In the genomic region with DNA sequence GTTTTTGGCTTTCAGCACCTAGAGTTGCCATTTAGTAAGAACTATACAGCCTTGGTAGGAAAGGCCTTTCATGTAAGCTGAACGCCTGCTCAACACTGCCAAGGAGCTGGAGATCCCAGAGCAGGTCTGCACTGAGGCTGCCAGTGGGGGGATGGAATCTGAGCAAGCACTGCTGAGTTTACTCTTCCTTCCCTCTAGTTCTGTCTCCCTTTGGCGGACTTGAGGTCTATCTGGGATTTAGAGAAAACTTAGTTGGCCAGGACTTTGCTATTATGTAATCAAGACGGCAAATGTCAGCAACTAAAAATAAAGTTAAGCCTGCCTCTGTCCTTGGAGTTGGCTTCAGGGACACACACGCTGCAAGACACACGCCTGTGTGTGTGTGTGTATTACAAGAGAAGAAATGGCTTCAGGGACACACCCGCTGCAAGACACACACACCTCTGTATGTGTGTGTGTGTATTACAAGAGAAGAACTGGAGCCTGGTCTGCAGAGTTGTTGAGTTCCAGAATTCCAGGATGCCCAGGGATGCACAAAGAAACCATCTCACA, we compare ENCODE assay signal across 8 mouse cellular contexts. TPM values are rescaled to one million over a fixed set of nuclear protein-coding genes. Genes with fewer than 3 reads are reported as not detected.
DNase-seq lines count a peak whose midpoint lies in the region; ATAC-seq lines count a peak whose summit lies in the region.

No protein-coding gene starts in this region.

- no peaks in the 10 kb centered on the region for H3K9me3 ChIP-seq in embryonic facial prominence, embryonic 12.5 days
- H3K9me3 ChIP-seq in embryonic facial prominence, embryonic 10.5 days, result no peaks in the 10 kb centered on the region
- H3K9me3 ChIP-seq in liver, embryonic 12.5 days (replicated peaks), result no peaks in the 10 kb centered on the region

- no peak overlapping the region for H3K27ac ChIP-seq in embryonic facial prominence, embryonic 12.5 days
- H3K27ac ChIP-seq in embryonic facial prominence, embryonic 10.5 days (replicated peaks), result no peak overlapping the region
- H3K27ac ChIP-seq in liver, embryonic 12.5 days, result peak overlapping the region; percentile 98

- H3K4me1 ChIP-seq in embryonic facial prominence, embryonic 12.5 days, result peaks cover 28% of the 10 kb centered on the region
- peaks cover 38% of the 10 kb centered on the region for H3K4me1 ChIP-seq in embryonic facial prominence, embryonic 10.5 days
- peaks cover 50% of the 10 kb centered on the region for H3K4me1 ChIP-seq in liver, embryonic 12.5 days

- no peak for DNase-seq in embryonic facial prominence, embryonic 10.5 days (ENCODE audit: low spot score)
- DNase-seq in 3T3-L1 (ENCODE audit: low read depth, low spot score), result peak; percentile 34
- peak; percentile 71 to 77 for DNase-seq in heart, adult 18-20 months
- DNase-seq in frontal cortex, postnatal 14 days (ENCODE audit: low spot score in 2 of 2), result no peak
- no peak for DNase-seq in thymus, postnatal 0 days (ENCODE audit: low spot score)
- no peak for DNase-seq in right cerebral cortex, adult 2 months (ENCODE audit: low spot score in 2 of 2)

- ATAC-seq in embryonic facial prominence, embryonic 12.5 days (ENCODE audit: insufficient number of reproducible peaks, insufficient read depth, low FRiP score, low TSS enrichment), result no peak
- no peak for ATAC-seq in liver, embryonic 12.5 days

- no peak overlapping the region for H3K4me2 ChIP-seq in embryonic facial prominence, embryonic 12.5 days (replicated peaks)
- peak overlapping the region; percentile 95 for H3K4me2 ChIP-seq in liver, embryonic 12.5 days

- H3K36me3 ChIP-seq in embryonic facial prominence, embryonic 12.5 days, result peaks cover 53% of the 10 kb centered on the region
- H3K36me3 ChIP-seq in embryonic facial prominence, embryonic 10.5 days (replicated peaks), result peaks cover 60% of the 10 kb centered on the region
- H3K36me3 ChIP-seq in liver, embryonic 12.5 days, result peaks cover 61% of the 10 kb centered on the region

- H3K27me3 ChIP-seq in embryonic facial prominence, embryonic 12.5 days, result no peaks in the 10 kb centered on the region
- no peaks in the 10 kb centered on the region for H3K27me3 ChIP-seq in embryonic facial prominence, embryonic 10.5 days (replicated peaks; ENCODE audit: low read depth, poor library complexity, severe bottlenecking)
- no peaks in the 10 kb centered on the region for H3K27me3 ChIP-seq in liver, embryonic 12.5 days (replicated peaks)

- H3K9ac ChIP-seq in embryonic facial prominence, embryonic 12.5 days, result peak overlapping the region; percentile 7; the same call in 1 of the 2 replicates
- peak overlapping the region; percentile 87 for H3K9ac ChIP-seq in liver, embryonic 12.5 days

- no peak overlapping the region for H3K4me3 ChIP-seq in embryonic facial prominence, embryonic 12.5 days
- H3K4me3 ChIP-seq in embryonic facial prominence, embryonic 10.5 days, result no peak overlapping the region; the same call in 1 of the 2 replicates
- H3K4me3 ChIP-seq in liver, embryonic 12.5 days, result peak overlapping the region; percentile 80

- WGBS in embryonic facial prominence, embryonic 12.5 days, result 86% methylated on average over 6 of the region's 6 CpGs
- WGBS in embryonic facial prominence, embryonic 10.5 days, result 89% methylated on average over 6 of the region's 6 CpGs
- 77% methylated on average over 6 of the region's 6 CpGs for WGBS in liver, embryonic 12.5 days (ENCODE audit: insufficient replicate concordance)

RNA-seq across cellular contexts. Expression of a gene that starts 4.2 kb away (rescaled TPM):
- polyA plus RNA-seq in embryonic facial prominence, embryonic 12.5 days (2016; fragmentation: Nextera tagmentation; extraction: Ambion mirVana), result 17.2 and 23.3 TPM in 2 replicates
- polyA plus RNA-seq in embryonic facial prominence, embryonic 10.5 days (2016; fragmentation: Nextera tagmentation; extraction: Ambion mirVana), result 11.1 and 12.2 TPM in 2 replicates
- total RNA-seq in heart, adult 18-20 months (2021), result 10 to 100 TPM; 16.7 to 20.2 TPM
- 8.5 and 9.8 TPM in 2 replicates for polyA plus RNA-seq in liver, embryonic 12.5 days (2016; fragmentation: Nextera tagmentation; extraction: Ambion mirVana)
- 10.3 and 13.8 TPM in 2 replicates for polyA plus RNA-seq in thymus, postnatal 0 days (2015; fragmentation: Nextera tagmentation; extraction: Ambion mirVana)

RNA-seq across cellular contexts. Expression of a gene that starts 18.5 kb away (rescaled TPM):
- 138 and 142 TPM in 2 replicates for polyA plus RNA-seq in embryonic facial prominence, embryonic 12.5 days (2016; fragmentation: Nextera tagmentation; extraction: Ambion mirVana)
- polyA plus RNA-seq in embryonic facial prominence, embryonic 10.5 days (2016; fragmentation: Nextera tagmentation; extraction: Ambion mirVana), result 160 and 175 TPM in 2 replicates
- total RNA-seq in heart, adult 18-20 months (2021), result 10 to 100 TPM; 43.7 to 44.8 TPM
- 192 and 193 TPM in 2 replicates for polyA plus RNA-seq in liver, embryonic 12.5 days (2016; fragmentation: Nextera tagmentation; extraction: Ambion mirVana)
- 110 and 122 TPM in 2 replicates for polyA plus RNA-seq in thymus, postnatal 0 days (2015; fragmentation: Nextera tagmentation; extraction: Ambion mirVana)

RNA-seq across cellular contexts. Expression of a gene that starts 26.9 kb away (rescaled TPM):
- polyA plus RNA-seq in embryonic facial prominence, embryonic 12.5 days (2016; fragmentation: Nextera tagmentation; extraction: Ambion mirVana), result 199 and 213 TPM in 2 replicates
- 187 and 197 TPM in 2 replicates for polyA plus RNA-seq in embryonic facial prominence, embryonic 10.5 days (2016; fragmentation: Nextera tagmentation; extraction: Ambion mirVana)
- total RNA-seq in heart, adult 18-20 months (2021), result 100 to 1,000 TPM; 139 to 146 TPM
- polyA plus RNA-seq in liver, embryonic 12.5 days (2016; fragmentation: Nextera tagmentation; extraction: Ambion mirVana), result 95.5 and 96.1 TPM in 2 replicates
- polyA plus RNA-seq in thymus, postnatal 0 days (2015; fragmentation: Nextera tagmentation; extraction: Ambion mirVana), result 129 and 138 TPM in 2 replicates

RNA-seq across cellular contexts. Expression of a gene that starts 28.7 kb away (rescaled TPM):
- 1.8 and 2.6 TPM in 2 replicates for polyA plus RNA-seq in embryonic facial prominence, embryonic 12.5 days (2016; fragmentation: Nextera tagmentation; extraction: Ambion mirVana)
- 2.0 and 2.1 TPM in 2 replicates for polyA plus RNA-seq in embryonic facial prominence, embryonic 10.5 days (2016; fragmentation: Nextera tagmentation; extraction: Ambion mirVana)
- 1 to 10 TPM; 4.0 to 5.4 TPM for total RNA-seq in heart, adult 18-20 months (2021)
- 15.9 and 16.9 TPM in 2 replicates for polyA plus RNA-seq in liver, embryonic 12.5 days (2016; fragmentation: Nextera tagmentation; extraction: Ambion mirVana)
- polyA plus RNA-seq in thymus, postnatal 0 days (2015; fragmentation: Nextera tagmentation; extraction: Ambion mirVana), result 107 and 127 TPM in 2 replicates

RNA-seq across cellular contexts. Expression of a gene that starts 29.9 kb away (rescaled TPM):
- polyA plus RNA-seq in embryonic facial prominence, embryonic 12.5 days (2016; fragmentation: Nextera tagmentation; extraction: Ambion mirVana), result 13.5 and 16.8 TPM in 2 replicates
- polyA plus RNA-seq in embryonic facial prominence, embryonic 10.5 days (2016; fragmentation: Nextera tagmentation; extraction: Ambion mirVana), result 11.6 and 11.9 TPM in 2 replicates
- total RNA-seq in heart, adult 18-20 months (2021), result under 1 TPM; 0.41 to 0.89 TPM
- 0.08 and 0.12 TPM in 2 replicates for polyA plus RNA-seq in liver, embryonic 12.5 days (2016; fragmentation: Nextera tagmentation; extraction: Ambion mirVana)
- polyA plus RNA-seq in thymus, postnatal 0 days (2015; fragmentation: Nextera tagmentation; extraction: Ambion mirVana), result 0.13 and 0.32 TPM in 2 replicates

Comparison
In these comparisons a context has a peak if more than half of its experiments do, and no peak if none do; other contexts are left out.
1. DNase-seq: peak in 3T3-L1 (single experiment) and heart, adult 18-20 months (2 of 2); none in embryonic facial prominence, embryonic 10.5 days (single experiment), frontal cortex, postnatal 14 days (0 of 2), thymus, postnatal 0 days (single experiment) and right cerebral cortex, adult 2 months (0 of 2).